Mouse (Mus musculus): Measurements from ENCODE around the gene Trmt61a. TPM values are rescaled to one million over a fixed set of nuclear protein-coding genes. Genes with fewer than 3 reads are reported as not detected.
"Not testable (repeated sequence)": the region's sequence is repeated elsewhere in the genome, so short reads cannot be mapped to it uniquely, and the experiment has no call there.

Gene Trmt61a
- polyA plus RNA-seq, 1 experiment: 28.0 TPM

DNA sequence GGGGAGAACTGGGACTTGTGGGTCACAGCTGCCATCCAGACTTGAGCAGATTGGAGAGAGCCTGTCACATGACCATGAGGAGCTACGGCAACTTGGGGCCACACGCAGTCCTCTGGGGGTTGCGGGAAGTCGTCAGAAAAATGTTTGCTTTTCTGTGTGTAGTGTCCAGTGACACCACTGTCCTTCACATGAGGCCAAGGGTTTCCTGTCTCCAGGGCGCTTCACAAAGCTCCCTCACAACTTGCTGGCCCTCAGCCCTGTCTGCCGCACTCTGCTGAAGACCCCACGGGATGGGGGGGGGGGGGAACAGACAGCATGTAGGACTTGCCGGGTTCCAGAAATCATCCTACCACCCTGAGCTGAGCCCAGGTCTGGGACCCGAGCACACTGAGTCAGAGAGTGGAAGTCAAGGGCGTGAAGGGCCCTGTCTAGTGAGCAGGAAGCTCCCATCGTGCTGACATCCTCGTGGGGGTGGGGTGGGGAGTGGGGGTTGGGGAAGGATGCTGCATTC is 16.4 kb downstream of the Trmt61a start:
- no peak for DNase-seq (ENCODE audit: low read depth, low spot score)
- WGBS: 44% methylated on average over 12 of the region's 12 CpGs

- WGBS: 73% methylated on average over 13 of the region's 13 CpGs
- DNase-seq (ENCODE audit: low read depth, low spot score): no peak
These were observed 17.2 kb downstream of the Trmt61a start for GRCm38 (mm10) chr12:111694880-111695804.

DNA sequence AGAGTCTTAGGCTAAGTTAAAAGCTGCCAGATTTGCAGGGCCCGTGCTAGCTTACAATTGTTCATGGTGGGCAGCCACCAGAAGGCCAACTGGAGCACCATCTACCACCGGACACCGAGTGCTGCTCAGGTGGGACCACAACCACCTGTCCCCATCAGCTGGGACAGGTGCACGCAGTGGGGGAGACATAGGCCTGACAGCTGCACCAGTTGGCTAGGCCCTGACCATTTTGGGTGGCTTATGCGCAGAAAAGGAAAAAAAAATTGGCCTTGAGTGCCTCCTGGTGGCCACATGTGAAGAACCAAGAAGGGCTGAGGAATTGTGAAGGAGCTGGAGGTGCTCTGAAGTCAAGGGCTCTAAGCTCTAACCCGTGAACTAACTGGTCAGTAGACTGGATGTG is 18.3 kb downstream of the Trmt61a start:
- WGBS: 31% methylated on average over 6 of the region's 6 CpGs
- no peak for DNase-seq (ENCODE audit: low read depth, low spot score)

DNA sequence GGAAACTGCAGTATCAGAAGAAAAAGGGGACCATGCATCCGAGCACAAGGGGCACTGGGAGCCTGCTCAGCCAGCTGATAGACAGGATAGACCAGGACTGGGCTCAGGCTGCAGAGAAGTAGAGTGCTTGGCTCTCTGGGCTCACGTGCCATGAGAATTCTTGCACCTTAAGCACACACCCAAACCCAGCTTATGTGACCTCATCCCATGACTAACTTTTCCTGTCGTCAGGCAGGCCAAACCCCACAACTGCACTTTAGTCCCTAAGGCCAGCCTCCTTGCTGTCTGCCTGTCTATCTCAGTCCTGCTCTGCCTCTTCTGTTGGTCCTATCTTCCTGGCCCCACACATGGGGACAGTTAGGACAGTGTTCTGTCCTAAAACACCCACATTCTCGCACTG is 19.8 kb downstream of the Trmt61a start:
- WGBS: 49% methylated on average over 4 of the region's 4 CpGs
- no peak for DNase-seq (ENCODE audit: low read depth, low spot score)

DNA sequence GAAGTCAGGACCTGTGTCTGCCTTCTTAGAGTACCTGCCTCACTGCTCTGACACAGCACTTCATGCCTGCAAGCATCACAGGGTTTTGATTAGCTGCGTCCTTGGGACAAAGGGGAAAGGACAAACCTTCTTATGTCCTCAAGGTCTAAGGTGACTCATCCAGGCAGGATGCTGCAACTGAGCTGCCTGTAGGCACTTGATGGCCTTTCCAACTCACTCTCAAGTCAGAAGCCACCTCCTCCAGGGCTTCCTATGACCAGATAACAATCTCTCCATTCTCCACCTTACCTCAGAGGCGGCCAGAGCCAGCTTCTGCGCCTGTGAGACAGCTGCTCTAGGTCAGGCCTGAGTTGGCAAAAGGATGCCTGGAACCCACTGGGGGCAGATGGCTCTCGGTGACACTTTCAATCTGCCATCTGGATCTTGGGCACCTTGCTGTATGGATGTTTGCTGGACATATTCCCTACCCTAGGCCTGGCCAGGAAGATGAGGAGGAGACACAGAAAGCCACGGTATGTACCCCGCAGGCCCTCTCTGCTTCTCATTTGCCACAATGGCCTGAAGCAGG is 20.5 kb downstream of the Trmt61a start:
- WGBS: 92% methylated on average over 6 of the region's 6 CpGs
- DNase-seq (ENCODE audit: low read depth, low spot score): no peak

DNA sequence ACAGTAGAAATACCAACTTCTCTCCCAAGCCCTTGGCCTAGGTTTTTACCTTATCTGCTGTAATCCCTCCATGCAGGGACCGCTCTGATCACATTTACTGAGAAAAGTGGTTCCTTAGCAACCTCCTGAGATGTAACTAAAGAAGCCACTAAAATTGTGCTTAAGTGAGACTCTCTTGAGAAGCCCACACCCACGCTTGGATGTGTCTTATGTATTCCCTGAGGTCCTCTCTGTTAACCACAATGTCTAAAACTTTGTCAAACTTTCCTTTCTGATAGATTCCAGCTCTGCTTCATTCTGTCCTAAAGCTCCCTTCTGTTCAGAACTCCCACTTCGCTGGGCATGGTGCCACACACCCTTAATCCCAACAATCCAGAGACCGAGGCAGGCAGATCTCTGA is 21.6 kb downstream of the Trmt61a start:
- DNase-seq (ENCODE audit: low read depth, low spot score): no peak
- WGBS: 79% methylated on average over 4 of the region's 4 CpGs

DNA sequence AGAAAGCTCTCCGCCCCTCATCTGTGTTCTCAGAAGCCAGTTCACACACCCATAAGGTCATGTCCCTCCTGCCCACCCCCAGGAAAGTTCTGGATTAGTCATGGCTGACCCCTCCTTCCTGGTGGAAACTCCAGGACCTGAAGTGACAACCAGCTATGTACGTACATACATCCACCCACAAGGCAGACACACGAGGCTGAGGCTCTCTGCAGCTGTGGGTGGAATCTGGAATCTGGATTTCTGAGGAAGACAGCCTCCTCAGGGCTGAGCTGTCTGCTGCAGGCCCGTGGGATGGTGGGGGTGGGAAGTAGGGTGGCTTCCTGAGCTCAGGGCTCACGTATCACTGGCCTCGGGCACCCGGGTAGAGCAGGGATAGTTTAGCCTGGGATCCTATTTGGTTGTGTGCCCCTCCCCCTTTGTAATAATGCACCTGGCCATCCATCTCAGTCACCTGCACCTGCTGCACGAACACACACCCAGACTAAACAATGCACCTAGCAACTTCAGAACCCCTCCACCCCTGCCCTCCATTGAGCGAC is 23.1 kb downstream of the Trmt61a start:
- WGBS: 55% methylated on average over 9 of the region's 9 CpGs

GRCm38 (mm10) chr12:111703301-111703700 is 25.4 kb downstream of the Trmt61a start:
- DNase-seq (ENCODE audit: low read depth, low spot score): no peak
- 61% methylated on average over 3 of the region's 3 CpGs for WGBS

More for the DNA sequence above, 23.1 kb downstream of the Trmt61a start:
- no peak for DNase-seq (ENCODE audit: low read depth, low spot score)

- 40% methylated on average over 9 of the region's 9 CpGs for WGBS
- no peak for DNase-seq (ENCODE audit: low read depth, low spot score)
These were observed 26.7 kb downstream of the Trmt61a start for GRCm38 (mm10) chr12:111704609-111705008.

DNA sequence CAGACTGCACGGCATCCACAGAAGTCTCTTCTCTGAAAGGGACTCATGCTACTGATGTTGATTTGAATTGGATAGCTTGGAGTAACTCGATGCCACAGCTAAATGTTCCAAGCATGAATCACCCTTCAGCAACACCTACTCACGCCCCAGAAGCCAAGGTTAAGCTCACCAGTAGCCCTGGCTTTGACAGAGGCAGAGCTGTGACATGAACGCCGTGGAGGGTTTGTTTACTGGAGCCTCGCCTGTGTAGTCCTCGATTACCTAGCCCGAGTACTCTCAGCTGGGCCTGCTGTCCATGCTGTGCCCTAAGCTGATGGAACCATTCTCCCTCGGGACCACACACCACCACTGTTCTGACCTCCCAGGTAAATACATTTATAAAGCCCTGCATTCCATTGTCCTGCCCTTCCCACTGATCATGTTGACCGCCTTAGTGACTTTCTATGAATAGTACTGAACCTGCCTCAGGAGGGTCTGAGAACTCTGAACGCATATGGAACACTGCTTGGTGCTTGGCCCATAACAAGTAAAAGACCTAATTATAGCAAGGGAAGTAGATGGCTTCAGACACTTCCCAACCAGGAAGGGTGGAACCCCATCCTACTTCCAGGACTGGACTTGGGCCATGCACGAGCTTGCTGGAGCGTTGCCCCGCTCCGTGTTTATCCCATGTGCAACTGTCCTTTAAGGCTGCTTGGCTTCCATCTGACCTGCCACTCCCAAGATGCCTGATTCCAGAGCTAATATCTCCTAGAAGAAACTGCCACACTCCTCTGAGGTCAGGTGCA is 27.5 kb downstream of the Trmt61a start:
- no peak for DNase-seq (ENCODE audit: low read depth, low spot score)
- WGBS: 24% methylated on average over 15 of the region's 15 CpGs

DNA sequence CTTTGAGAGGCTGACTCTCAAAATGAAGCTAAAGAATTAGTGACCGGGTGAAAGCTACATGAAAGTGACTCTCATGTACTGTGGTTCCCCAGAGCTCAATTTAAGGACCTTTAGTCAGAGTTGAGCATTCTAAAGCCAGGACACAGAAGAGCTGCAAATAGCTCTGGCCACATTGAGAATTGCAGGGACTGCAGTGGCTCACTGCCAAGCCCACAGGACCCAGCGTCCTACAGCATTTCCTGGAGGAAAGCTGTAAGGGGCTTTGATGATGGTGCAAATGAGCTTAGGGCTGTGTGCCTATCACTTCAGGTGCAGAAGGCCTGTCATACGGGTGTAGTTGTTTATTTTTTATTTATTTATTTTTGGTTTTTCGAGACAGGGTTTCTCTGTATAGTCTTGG is 30.3 kb downstream of the Trmt61a start:
- DNase-seq (ENCODE audit: low read depth, low spot score): no peak
- 61% methylated on average over 4 of the region's 4 CpGs for WGBS

- WGBS: 84% methylated on average over 10 of the region's 10 CpGs
- no peak for DNase-seq (ENCODE audit: low read depth, low spot score)
These were observed 32.2 kb downstream of the Trmt61a start for GRCm38 (mm10) chr12:111710091-111710490.

DNA sequence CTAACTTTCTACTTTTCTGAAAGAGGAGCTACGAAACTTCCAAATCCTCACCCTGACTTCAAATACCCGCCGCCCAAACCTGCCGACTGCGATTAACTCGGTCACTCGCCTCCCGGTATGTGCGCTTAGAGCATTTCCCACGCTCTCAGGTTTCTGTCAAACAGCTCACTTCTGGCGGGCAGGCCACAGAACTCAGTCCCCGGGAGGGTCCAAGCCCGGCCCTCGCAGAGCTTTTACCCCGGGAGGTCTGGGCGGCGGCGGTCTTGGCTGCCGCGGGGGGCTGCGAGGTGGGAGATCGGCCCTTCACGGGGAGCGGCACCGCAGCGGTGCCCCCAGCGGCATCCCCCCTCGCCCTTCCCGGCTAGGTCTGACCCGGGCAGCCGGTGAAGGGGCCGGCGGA is 34.6 kb downstream of the Trmt61a start:
- under 1% methylated on average over 33 of the region's 33 CpGs for WGBS
- DNase-seq (ENCODE audit: low read depth, low spot score): no peak

GRCm38 (mm10) chr12:111713004-111713651 is 35.2 kb downstream of the Trmt61a start, which contains the start of the genes Bag5 and Apopt1:
Gene Bag5, minus strand, starts transcription at chr12:111713257.
Gene Apopt1, plus strand, starts transcription at chr12:111713261.
- under 1% methylated on average over 86 of the region's 86 CpGs for WGBS
- DNase-seq (ENCODE audit: low read depth, low spot score): peak; percentile 59

DNA sequence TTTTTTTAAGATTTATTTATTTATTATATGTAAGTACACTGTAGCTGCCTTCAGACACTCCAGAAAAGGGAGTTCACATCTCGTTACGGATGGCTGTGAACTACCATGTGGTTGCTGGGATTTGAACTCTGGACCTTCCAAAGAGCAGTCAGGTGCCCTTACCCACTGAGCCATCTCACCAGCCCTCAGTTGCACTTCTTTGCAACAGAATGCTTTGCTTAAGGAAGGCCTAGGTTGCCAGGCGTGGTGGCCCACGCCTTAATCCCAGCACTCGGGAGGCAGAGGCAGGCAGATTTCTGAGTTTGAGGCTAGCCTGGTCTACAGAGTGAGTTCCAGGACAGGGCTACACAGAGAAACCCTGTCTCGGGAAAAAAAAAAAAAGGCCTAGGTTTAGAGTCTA is 36.0 kb downstream of the Trmt61a start:
- not testable (repeated sequence) for DNase-seq (ENCODE audit: low read depth, low spot score)

GRCm38 (mm10) chr12:111716505-111716904 is 38.6 kb downstream of the Trmt61a start:
- DNase-seq (ENCODE audit: low read depth, low spot score): no peak
- 97% methylated on average over 7 of the region's 7 CpGs for WGBS

More for the DNA sequence above, 36.0 kb downstream of the Trmt61a start:
- WGBS: 47% methylated on average over 6 of the region's 6 CpGs

- 76% methylated on average over 8 of the region's 8 CpGs for WGBS
- no peak for DNase-seq (ENCODE audit: low read depth, low spot score)
These were observed 40.8 kb downstream of the Trmt61a start for GRCm38 (mm10) chr12:111718656-111719055.

GRCm38 (mm10) chr12:111720222-111720621 is 42.3 kb downstream of the Trmt61a start:
- WGBS: 90% methylated on average over 4 of the region's 4 CpGs
- no peak for DNase-seq (ENCODE audit: low read depth, low spot score)

- 80% methylated on average over 9 of the region's 9 CpGs for WGBS
- DNase-seq (ENCODE audit: low read depth, low spot score): no peak
These were observed 44.7 kb downstream of the Trmt61a start for GRCm38 (mm10) chr12:111722654-111723053.
